ENCODE assay signal across 8 mouse cellular contexts in genomic region chr2:34773673-34774072, GRCm38 (mm10). TPM values are rescaled to one million over a fixed set of nuclear protein-coding genes. Genes with fewer than 3 reads are reported as not detected.
DNase-seq lines count a peak whose midpoint lies in the region; ATAC-seq and TF ChIP-seq lines count a peak whose summit lies in the region.
"Had no signal": no experiment of that assay in that cellular context is flagged by ENCODE, and none has a peak within 500 bp of the region (broad histone marks: within the 10 kb centered on the region; RNA-seq: fewer than 3 reads in every experiment).

No protein-coding gene starts in this region.

- no peak for DNase-seq in neural tube, embryonic 11.5 days (ENCODE audit: low spot score)
- no peak for DNase-seq in neural tube, embryonic 10.5 days (ENCODE audit: extremely low spot score, low spot score)
- DNase-seq in liver, embryonic 14.5 days (ENCODE audit: low read depth in 3 of 3, low spot score in 3 of 3) = no peak
- DNase-seq in urinary bladder, postnatal 25 days (ENCODE audit: low spot score) = no peak
- no peak for DNase-seq in right cerebral cortex, adult 2 months (ENCODE audit: low spot score in 2 of 2)
- DNase-seq in gastrocnemius, postnatal 25 days = no peak
- DNase-seq: kidney, adult 11 months had no signal

- peak overlapping the region; percentile 44 for H3K4me2 ChIP-seq in neural tube, embryonic 11.5 days (ENCODE audit: low read depth)
- peak overlapping the region; percentile 55 for H3K4me2 ChIP-seq in forebrain, embryonic 15.5 days (replicated peaks)
- peak overlapping the region; percentile 86 for H3K4me2 ChIP-seq in liver, embryonic 14.5 days (ENCODE audit: low read depth)

- no peak for ATAC-seq in neural tube, embryonic 11.5 days (ENCODE audit: insufficient read depth, low FRiP score, low TSS enrichment)
- ATAC-seq in forebrain, embryonic 15.5 days (replicated peaks) = no peak
- ATAC-seq in liver, embryonic 14.5 days (ENCODE audit: insufficient read depth) = no peak

- peak overlapping the region; percentile 100 for H3K4me3 ChIP-seq in neural tube, embryonic 11.5 days (ENCODE audit: low read depth, low read length)
- H3K4me3 ChIP-seq in forebrain, embryonic 15.5 days = peak overlapping the region; percentile 90
- peak overlapping the region; percentile 78 to 84 for H3K4me3 ChIP-seq in liver, embryonic 14.5 days (ENCODE audit: insufficient read depth in 1 of 2, low read depth in 2 of 2, low read length in 2 of 2)

- H3K27ac ChIP-seq in neural tube, embryonic 11.5 days (ENCODE audit: low read depth, low read length) = no peak overlapping the region
- H3K27ac ChIP-seq in forebrain, embryonic 15.5 days (replicated peaks) = no peak overlapping the region
- no peak overlapping the region for H3K27ac ChIP-seq in liver, embryonic 14.5 days

- TF ChIP-seq EP300 in liver, embryonic 14.5 days (IDR thresholded peaks at IDR 0.05; ENCODE audit: low read depth) = no peak

- H3K9ac ChIP-seq in neural tube, embryonic 11.5 days (ENCODE audit: low read length) = no peak overlapping the region
- no peak overlapping the region for H3K9ac ChIP-seq in forebrain, embryonic 15.5 days (replicated peaks)
- H3K9ac ChIP-seq in liver, embryonic 14.5 days (replicated peaks) = peak overlapping the region; percentile 89

- H3K9me3 ChIP-seq in neural tube, embryonic 11.5 days (ENCODE audit: control insufficient read depth, low read length) = no peaks in the 10 kb centered on the region
- no peaks in the 10 kb centered on the region for H3K9me3 ChIP-seq in forebrain, embryonic 15.5 days
- no peaks in the 10 kb centered on the region for H3K9me3 ChIP-seq in liver, embryonic 14.5 days (ENCODE audit: control insufficient read depth, low read length)

- no peak for TF ChIP-seq CTCF in liver, embryonic 14.5 days (IDR thresholded peaks at IDR 0.05; ENCODE audit: low read depth)

- WGBS in neural tube, embryonic 11.5 days = 92% methylated on average over 4 of the region's 4 CpGs
- WGBS in forebrain, embryonic 15.5 days = 90% methylated on average over 4 of the region's 4 CpGs
- WGBS in liver, embryonic 14.5 days (ENCODE audit: insufficient replicate concordance) = 80% methylated on average over 4 of the region's 4 CpGs

- no peaks in the 10 kb centered on the region for H3K27me3 ChIP-seq in neural tube, embryonic 11.5 days (ENCODE audit: control insufficient read depth, insufficient read depth, low read length)
- no peaks in the 10 kb centered on the region for H3K27me3 ChIP-seq in forebrain, embryonic 15.5 days
- no peaks in the 10 kb centered on the region for H3K27me3 ChIP-seq in liver, embryonic 14.5 days (ENCODE audit: control insufficient read depth, insufficient read depth, low read length)

- peaks cover 46% of the 10 kb centered on the region for H3K4me1 ChIP-seq in neural tube, embryonic 11.5 days (ENCODE audit: control insufficient read depth, insufficient read depth, low read length)
- peaks cover 62% of the 10 kb centered on the region for H3K4me1 ChIP-seq in forebrain, embryonic 15.5 days
- H3K4me1 ChIP-seq in liver, embryonic 14.5 days (replicated peaks; ENCODE audit: control insufficient read depth in 2 of 2, insufficient read depth in 2 of 2, low read length in 1 of 2) = peaks cover 24 to 29% of the 10 kb centered on the region in 2 experiments

- H3K36me3 ChIP-seq in neural tube, embryonic 11.5 days (ENCODE audit: control insufficient read depth, insufficient read depth, low read length) = peaks cover 24% of the 10 kb centered on the region
- H3K36me3 ChIP-seq in forebrain, embryonic 15.5 days = peaks cover 52% of the 10 kb centered on the region
- H3K36me3 ChIP-seq in liver, embryonic 14.5 days (replicated peaks; ENCODE audit: control insufficient read depth, insufficient read depth, low read depth) = peaks cover 62% of the 10 kb centered on the region

RNA-seq across cellular contexts. Expression of gene Hspa5, which starts 1.9 kb away (rescaled TPM):
- 895 and 931 TPM in 2 replicates for polyA plus RNA-seq in neural tube, embryonic 11.5 days (2014; fragmentation: Nextera tagmentation; extraction: Ambion mirVana)
- 384 and 395 TPM in 2 replicates for polyA plus RNA-seq in forebrain, embryonic 15.5 days (2015; fragmentation: Nextera tagmentation; extraction: Ambion mirVana)
- 74.0 and 253 TPM in 2 replicates for polyA plus RNA-seq in liver, embryonic 14.5 days (2012; rRNA removed)
- 461 and 479 TPM in 2 replicates for polyA plus RNA-seq in liver, embryonic 14.5 days (2014; fragmentation: Nextera tagmentation; extraction: Ambion mirVana)
- total RNA-seq in gastrocnemius, postnatal 25 days (2021) = 100 to 1,000 TPM; 189 to 222 TPM

RNA-seq across cellular contexts. Expression of gene Gapvd1, which starts 18.6 kb away (rescaled TPM):
- 112 and 125 TPM in 2 replicates for polyA plus RNA-seq in neural tube, embryonic 11.5 days (2014; fragmentation: Nextera tagmentation; extraction: Ambion mirVana)
- 122 and 134 TPM in 2 replicates for polyA plus RNA-seq in forebrain, embryonic 15.5 days (2015; fragmentation: Nextera tagmentation; extraction: Ambion mirVana)
- 20.1 and 22.9 TPM in 2 replicates for polyA plus RNA-seq in liver, embryonic 14.5 days (2012; rRNA removed)
- 71.8 and 76.6 TPM in 2 replicates for polyA plus RNA-seq in liver, embryonic 14.5 days (2014; fragmentation: Nextera tagmentation; extraction: Ambion mirVana)
- 10 to 100 TPM; 29.8 to 32.5 TPM for total RNA-seq in gastrocnemius, postnatal 25 days (2021)

RNA-seq across cellular contexts. Expression of gene Rabepk, which starts 26.0 kb away (rescaled TPM):
- polyA plus RNA-seq in neural tube, embryonic 11.5 days (2014; fragmentation: Nextera tagmentation; extraction: Ambion mirVana) = 27.6 and 34.2 TPM in 2 replicates
- 25.5 and 30.8 TPM in 2 replicates for polyA plus RNA-seq in forebrain, embryonic 15.5 days (2015; fragmentation: Nextera tagmentation; extraction: Ambion mirVana)
- polyA plus RNA-seq in liver, embryonic 14.5 days (2012; rRNA removed) = 12.3 and 15.3 TPM in 2 replicates
- polyA plus RNA-seq in liver, embryonic 14.5 days (2014; fragmentation: Nextera tagmentation; extraction: Ambion mirVana) = 25.5 and 25.6 TPM in 2 replicates
- 1 to 10 TPM; 8.1 to 9.8 TPM for total RNA-seq in gastrocnemius, postnatal 25 days (2021)

RNA-seq across cellular contexts. Expression of gene Fbxw2, which starts 52.4 kb away (rescaled TPM):
- 64.8 and 67.5 TPM in 2 replicates for polyA plus RNA-seq in neural tube, embryonic 11.5 days (2014; fragmentation: Nextera tagmentation; extraction: Ambion mirVana)
- polyA plus RNA-seq in forebrain, embryonic 15.5 days (2015; fragmentation: Nextera tagmentation; extraction: Ambion mirVana) = 111 and 113 TPM in 2 replicates
- polyA plus RNA-seq in liver, embryonic 14.5 days (2012; rRNA removed) = 26.3 and 30.8 TPM in 2 replicates
- 38.6 and 41.7 TPM in 2 replicates for polyA plus RNA-seq in liver, embryonic 14.5 days (2014; fragmentation: Nextera tagmentation; extraction: Ambion mirVana)
- 10 to 100 TPM; 44.7 TPM for total RNA-seq in gastrocnemius, postnatal 25 days (2021)

RNA-seq across cellular contexts. Expression of gene Gm34653, which starts 59.1 kb away (rescaled TPM):
- polyA plus RNA-seq in neural tube, embryonic 11.5 days (2014; fragmentation: Nextera tagmentation; extraction: Ambion mirVana) = not detected in 2 replicates
- not detected in 2 replicates for polyA plus RNA-seq in forebrain, embryonic 15.5 days (2015; fragmentation: Nextera tagmentation; extraction: Ambion mirVana)
- polyA plus RNA-seq in liver, embryonic 14.5 days (2012; rRNA removed) = 0.02 TPM in 1 of 2 replicates, not detected in the other
- not detected in 2 replicates for polyA plus RNA-seq in liver, embryonic 14.5 days (2014; fragmentation: Nextera tagmentation; extraction: Ambion mirVana)
- under 1 TPM in 1 of 2 experiments, not detected in 1; 0.20 TPM for total RNA-seq in gastrocnemius, postnatal 25 days (2021)
